13 mouse cellular contexts compared by ENCODE assay signal in genomic region chr5:34014652-34015051, GRCm38 (mm10). TPM values are rescaled to one million over a fixed set of nuclear protein-coding genes. Genes with fewer than 3 reads are reported as not detected.
A peak's percentile ranks its signal among the peaks of the same experiment; 100 is the strongest.
DNase-seq lines count a peak whose midpoint lies in the region; ATAC-seq and TF ChIP-seq lines count a peak whose summit lies in the region.
"Had no signal": no experiment of that assay in that cellular context is flagged by ENCODE, and none has a peak within 500 bp of the region (broad histone marks: within the 10 kb centered on the region; RNA-seq: fewer than 3 reads in every experiment).

No protein-coding gene starts in this region.

- no peak overlapping the region for H3K4me3 ChIP-seq in hindbrain, postnatal 0 days (ENCODE audit: low read length)
- H3K4me3 ChIP-seq in hindbrain, embryonic 13.5 days = no peak overlapping the region
- no peak overlapping the region for H3K4me3 ChIP-seq in midbrain, postnatal 0 days (ENCODE audit: low read depth, low read length)
- no peak overlapping the region for H3K4me3 ChIP-seq in midbrain, embryonic 10.5 days
- no peak overlapping the region for H3K4me3 ChIP-seq in MEL (ENCODE audit: control insufficient read depth in 1 of 2, insufficient read depth in 1 of 2, low read depth in 2 of 2, low read length in 2 of 2)
- no peak overlapping the region for H3K4me3 ChIP-seq in stomach, postnatal 0 days (ENCODE audit: low read depth, low read length)
- no peak overlapping the region for H3K4me3 ChIP-seq in kidney, embryonic 16.5 days (ENCODE audit: low read length)
- H3K4me3 ChIP-seq: forebrain, embryonic 13.5 days; limb, embryonic 13.5 days; midbrain, embryonic 15.5 days had no signal

- DNase-seq in hindbrain, postnatal 0 days (ENCODE audit: low spot score) = no peak
- no peak for DNase-seq in midbrain, postnatal 0 days (ENCODE audit: low spot score)
- DNase-seq in midbrain, embryonic 10.5 days (ENCODE audit: low spot score) = no peak
- peak; percentile 23 for DNase-seq in MEL (ENCODE audit: low read depth, low spot score)
- DNase-seq in stomach, postnatal 0 days (ENCODE audit: low spot score) = no peak
- DNase-seq: cerebellum, adult 9-10 months; gastrocnemius, postnatal 36 days; kidney, postnatal 25 days had no signal

- TF ChIP-seq RAD21 in MEL (IDR thresholded peaks at IDR 0.05; ENCODE audit: low read depth, low read length) = peak; percentile 36

- H3K36me3 ChIP-seq in hindbrain, postnatal 0 days (ENCODE audit: insufficient read depth, low read length) = no peaks in the 10 kb centered on the region
- no peaks in the 10 kb centered on the region for H3K36me3 ChIP-seq in hindbrain, embryonic 13.5 days
- no peaks in the 10 kb centered on the region for H3K36me3 ChIP-seq in midbrain, postnatal 0 days (ENCODE audit: insufficient read depth, low read length)
- H3K36me3 ChIP-seq in midbrain, embryonic 10.5 days = no peaks in the 10 kb centered on the region
- H3K36me3 ChIP-seq in MEL (ENCODE audit: control insufficient read depth in 1 of 2, insufficient read depth in 2 of 2, low read length in 2 of 2) = no peaks in the 10 kb centered on the region
- H3K36me3 ChIP-seq in stomach, postnatal 0 days (ENCODE audit: control insufficient read depth, insufficient read depth, low read length) = no peaks in the 10 kb centered on the region
- no peaks in the 10 kb centered on the region for H3K36me3 ChIP-seq in kidney, embryonic 16.5 days (ENCODE audit: insufficient read depth, low read length)
- H3K36me3 ChIP-seq: limb, embryonic 13.5 days; midbrain, embryonic 15.5 days had no signal

- H3K4me2 ChIP-seq in hindbrain, postnatal 0 days (ENCODE audit: low read depth, low read length) = no peak overlapping the region
- H3K4me2 ChIP-seq in hindbrain, embryonic 13.5 days = no peak overlapping the region
- no peak overlapping the region for H3K4me2 ChIP-seq in midbrain, postnatal 0 days (ENCODE audit: low read depth, low read length, poor library complexity, severe bottlenecking)
- no peak overlapping the region for H3K4me2 ChIP-seq in stomach, postnatal 0 days (replicated peaks; ENCODE audit: low read depth)
- H3K4me2 ChIP-seq in kidney, embryonic 16.5 days (replicated peaks; ENCODE audit: low read depth, low read length) = no peak overlapping the region
- H3K4me2 ChIP-seq: forebrain, embryonic 13.5 days; limb, embryonic 13.5 days; midbrain, embryonic 15.5 days had no signal

- H3K27ac ChIP-seq in hindbrain, postnatal 0 days = no peak overlapping the region
- no peak overlapping the region for H3K27ac ChIP-seq in hindbrain, embryonic 13.5 days
- H3K27ac ChIP-seq in midbrain, postnatal 0 days (ENCODE audit: low read depth, low read length) = no peak overlapping the region
- no peak overlapping the region for H3K27ac ChIP-seq in midbrain, embryonic 10.5 days (replicated peaks)
- no peak overlapping the region for H3K27ac ChIP-seq in MEL (ENCODE audit: control insufficient read depth, low read depth, low read length)
- H3K27ac ChIP-seq in stomach, postnatal 0 days (replicated peaks) = no peak overlapping the region
- H3K27ac ChIP-seq in kidney, embryonic 16.5 days (ENCODE audit: low read length) = no peak overlapping the region
- H3K27ac ChIP-seq: forebrain, embryonic 13.5 days; limb, embryonic 13.5 days; midbrain, embryonic 15.5 days had no signal

- peak; percentile 62 for TF ChIP-seq CTCF in hindbrain, postnatal 0 days (IDR thresholded peaks at IDR 0.05; ENCODE audit: low read depth)
- peak; percentile 34; the same call in 1 of the 2 replicates for TF ChIP-seq CTCF in midbrain, postnatal 0 days (IDR thresholded peaks at IDR 0.05)
- peak in 2 of 3 experiments; percentile 42 to 60; a peak in 4 of 6 replicates for TF ChIP-seq CTCF in MEL (IDR thresholded peaks at IDR 0.05 in 2 of 3, conservative IDR thresholded peaks at IDR 0.05 in 1 of 3; ENCODE audit: control insufficient read depth in 1 of 3, insufficient read depth in 1 of 3, low read depth in 2 of 3, low read length in 3 of 3, poor library complexity in 1 of 3, severe bottlenecking in 1 of 3)
- peak; percentile 45 for TF ChIP-seq CTCF in stomach, postnatal 0 days (IDR thresholded peaks at IDR 0.05; ENCODE audit: low read depth)

- no peak for ATAC-seq in hindbrain, postnatal 0 days
- ATAC-seq in hindbrain, embryonic 13.5 days (ENCODE audit: low FRiP score) = no peak
- no peak for ATAC-seq in midbrain, postnatal 0 days (ENCODE audit: low FRiP score)
- no peak for ATAC-seq in stomach, postnatal 0 days (ENCODE audit: low FRiP score, low TSS enrichment)
- no peak for ATAC-seq in kidney, embryonic 16.5 days (ENCODE audit: low FRiP score, low TSS enrichment)
- ATAC-seq: forebrain, embryonic 13.5 days; midbrain, embryonic 15.5 days had no signal

- no peak overlapping the region for H3K9ac ChIP-seq in hindbrain, postnatal 0 days (replicated peaks; ENCODE audit: low read length)
- H3K9ac ChIP-seq in hindbrain, embryonic 13.5 days = no peak overlapping the region
- H3K9ac ChIP-seq in midbrain, postnatal 0 days (replicated peaks; ENCODE audit: low read length, poor library complexity, severe bottlenecking) = no peak overlapping the region
- H3K9ac ChIP-seq in MEL (ENCODE audit: control insufficient read depth, low read depth, low read length, poor library complexity, severe bottlenecking) = no peak overlapping the region
- no peak overlapping the region for H3K9ac ChIP-seq in stomach, postnatal 0 days (ENCODE audit: low read length)
- H3K9ac ChIP-seq in kidney, embryonic 16.5 days (replicated peaks; ENCODE audit: low read length) = no peak overlapping the region
- H3K9ac ChIP-seq: forebrain, embryonic 13.5 days; limb, embryonic 13.5 days; midbrain, embryonic 15.5 days had no signal

- no peaks in the 10 kb centered on the region for H3K4me1 ChIP-seq in hindbrain, postnatal 0 days (ENCODE audit: insufficient read depth, low read length)
- H3K4me1 ChIP-seq in hindbrain, embryonic 13.5 days (replicated peaks) = no peaks in the 10 kb centered on the region
- H3K4me1 ChIP-seq in midbrain, postnatal 0 days (ENCODE audit: insufficient read depth, low read length) = no peaks in the 10 kb centered on the region
- H3K4me1 ChIP-seq in midbrain, embryonic 10.5 days = no peaks in the 10 kb centered on the region
- H3K4me1 ChIP-seq in MEL (ENCODE audit: control insufficient read depth in 1 of 2, insufficient read depth in 2 of 2, low read length in 2 of 2) = no peaks in the 10 kb centered on the region
- H3K4me1 ChIP-seq in stomach, postnatal 0 days (replicated peaks; ENCODE audit: control insufficient read depth, insufficient read depth) = no peaks in the 10 kb centered on the region
- no peaks in the 10 kb centered on the region for H3K4me1 ChIP-seq in kidney, embryonic 16.5 days (ENCODE audit: insufficient read depth, low read length)
- H3K4me1 ChIP-seq: forebrain, embryonic 13.5 days; limb, embryonic 13.5 days; midbrain, embryonic 15.5 days had no signal

- no peaks in the 10 kb centered on the region for H3K79me2 ChIP-seq in MEL (ENCODE audit: control insufficient read depth, insufficient read depth, low read length, poor library complexity)

- TF ChIP-seq EP300 in MEL (IDR thresholded peaks at IDR 0.05; ENCODE audit: low read depth in 1 of 2, low read length in 2 of 2) = no peak
- TF ChIP-seq EP300 in stomach, postnatal 0 days (optimal IDR thresholded peaks at IDR 0.05) = no peak

- no peak for TF ChIP-seq POLR2A in MEL (IDR thresholded peaks at IDR 0.05; ENCODE audit: control insufficient read depth in 1 of 2, insufficient read depth in 1 of 2, low read depth in 1 of 2, low read length in 2 of 2, poor library complexity in 1 of 2)

- no peaks in the 10 kb centered on the region for H3K27me3 ChIP-seq in hindbrain, postnatal 0 days (ENCODE audit: insufficient read depth, low read length)
- H3K27me3 ChIP-seq in hindbrain, embryonic 13.5 days = no peaks in the 10 kb centered on the region
- H3K27me3 ChIP-seq in midbrain, postnatal 0 days (ENCODE audit: insufficient read depth, low read length) = no peaks in the 10 kb centered on the region
- no peaks in the 10 kb centered on the region for H3K27me3 ChIP-seq in midbrain, embryonic 10.5 days (ENCODE audit: low read depth, poor library complexity, severe bottlenecking)
- 0 out of 4 replicates have a peak, but pooled peaks cover 0 to 3% of the 10 kb centered on the region in 2 experiments for H3K27me3 ChIP-seq in MEL (ENCODE audit: control insufficient read depth in 1 of 2, insufficient read depth in 2 of 2, low read length in 2 of 2)
- no peaks in the 10 kb centered on the region; the same call in 1 of the 2 replicates for H3K27me3 ChIP-seq in stomach, postnatal 0 days (ENCODE audit: control insufficient read depth, insufficient read depth, low read length)
- no peaks in the 10 kb centered on the region for H3K27me3 ChIP-seq in kidney, embryonic 16.5 days (ENCODE audit: insufficient read depth, low read length)
- H3K27me3 ChIP-seq: forebrain, embryonic 13.5 days; midbrain, embryonic 15.5 days had no signal

- WGBS in hindbrain, postnatal 0 days = 83% methylated on average over 1 of the region's 1 CpGs
- WGBS in hindbrain, embryonic 13.5 days = 71% methylated on average over 1 of the region's 1 CpGs
- 80% methylated on average over 1 of the region's 1 CpGs for WGBS in midbrain, postnatal 0 days
- WGBS in midbrain, embryonic 10.5 days = 78% methylated on average over 1 of the region's 1 CpGs
- WGBS in stomach, postnatal 0 days = 72% methylated on average over 1 of the region's 1 CpGs
- 71% methylated on average over 1 of the region's 1 CpGs for WGBS in kidney, embryonic 16.5 days

- no peaks in the 10 kb centered on the region for H3K9me3 ChIP-seq in hindbrain, postnatal 0 days (ENCODE audit: low read length)
- H3K9me3 ChIP-seq in hindbrain, embryonic 13.5 days = no peaks in the 10 kb centered on the region
- no peaks in the 10 kb centered on the region for H3K9me3 ChIP-seq in midbrain, postnatal 0 days (ENCODE audit: low read length)
- H3K9me3 ChIP-seq in midbrain, embryonic 10.5 days (replicated peaks) = no peaks in the 10 kb centered on the region
- H3K9me3 ChIP-seq in MEL (replicated peaks; ENCODE audit: insufficient read depth, low read length) = no peaks in the 10 kb centered on the region
- H3K9me3 ChIP-seq in stomach, postnatal 0 days (ENCODE audit: control insufficient read depth, low read length) = no peaks in the 10 kb centered on the region
- H3K9me3 ChIP-seq in kidney, embryonic 16.5 days (ENCODE audit: low read length) = no peaks in the 10 kb centered on the region
- H3K9me3 ChIP-seq: forebrain, embryonic 13.5 days; limb, embryonic 13.5 days; midbrain, embryonic 15.5 days had no signal

RNA-seq across cellular contexts. Expression of gene Nat8l, which starts 18.9 kb away (rescaled TPM):
- total RNA-seq in hindbrain, postnatal 0 days (2014; rRNA removed) = 50.3 and 50.9 TPM in 2 replicates
- polyA plus RNA-seq in hindbrain, postnatal 0 days (2015; fragmentation: Nextera tagmentation; extraction: Ambion mirVana) = 6.0 and 6.4 TPM in 2 replicates
- 3.9 and 4.2 TPM in 2 replicates for polyA plus RNA-seq in hindbrain, embryonic 13.5 days (2015; fragmentation: Nextera tagmentation; extraction: Ambion mirVana)
- total RNA-seq in midbrain, postnatal 0 days (2014; rRNA removed) = 42.9 and 46.6 TPM in 2 replicates
- polyA plus RNA-seq in midbrain, postnatal 0 days (2015; fragmentation: Nextera tagmentation; extraction: Ambion mirVana) = 5.3 and 6.1 TPM in 2 replicates
- 1.5 and 2.2 TPM in 2 replicates for polyA plus RNA-seq in midbrain, embryonic 10.5 days (2016; fragmentation: Nextera tagmentation; extraction: Ambion mirVana)
- total RNA-seq in MEL (2012; rRNA removed) = 0.03 TPM in 1 of 2 replicates, not detected in the other
- not detected for polyA plus RNA-seq in MEL (2012; ENCODE audit: insufficient read depth in 1 of 2, insufficient read length in 2 of 2, low read depth in 1 of 2, low replicate concordance in 2 of 2, missing spikeins in 1 of 2)
- 0.13 and 0.15 TPM in 2 replicates for polyA plus RNA-seq in stomach, postnatal 0 days (2015; fragmentation: Nextera tagmentation; extraction: Ambion mirVana)
- 0.35 and 0.42 TPM in 2 replicates for polyA plus RNA-seq in kidney, embryonic 16.5 days (2015; fragmentation: Nextera tagmentation; extraction: Ambion mirVana)

RNA-seq across cellular contexts. Expression of gene Gm1673, which starts 31.4 kb away (rescaled TPM):
- total RNA-seq in hindbrain, postnatal 0 days (2014; rRNA removed) = 626 and 692 TPM in 2 replicates
- 695 and 703 TPM in 2 replicates for polyA plus RNA-seq in hindbrain, postnatal 0 days (2015; fragmentation: Nextera tagmentation; extraction: Ambion mirVana)
- polyA plus RNA-seq in hindbrain, embryonic 13.5 days (2015; fragmentation: Nextera tagmentation; extraction: Ambion mirVana) = 589 and 607 TPM in 2 replicates
- 635 and 874 TPM in 2 replicates for total RNA-seq in midbrain, postnatal 0 days (2014; rRNA removed)
- 837 and 845 TPM in 2 replicates for polyA plus RNA-seq in midbrain, postnatal 0 days (2015; fragmentation: Nextera tagmentation; extraction: Ambion mirVana)
- 288 and 309 TPM in 2 replicates for polyA plus RNA-seq in midbrain, embryonic 10.5 days (2016; fragmentation: Nextera tagmentation; extraction: Ambion mirVana)
- not detected in 2 replicates for total RNA-seq in MEL (2012; rRNA removed)
- polyA plus RNA-seq in MEL (2012; ENCODE audit: insufficient read depth in 1 of 2, insufficient read length in 2 of 2, low read depth in 1 of 2, low replicate concordance in 2 of 2, missing spikeins in 1 of 2) = not detected
- polyA plus RNA-seq in stomach, postnatal 0 days (2015; fragmentation: Nextera tagmentation; extraction: Ambion mirVana) = 27.7 and 28.5 TPM in 2 replicates
- 91.1 and 91.5 TPM in 2 replicates for polyA plus RNA-seq in kidney, embryonic 16.5 days (2015; fragmentation: Nextera tagmentation; extraction: Ambion mirVana)
- total RNA-seq: gastrocnemius, postnatal 36 days had no signal

Comparison
In these comparisons a context has a peak if more than half of its experiments do, and no peak if none do; other contexts are left out.
1. RNA of gene Gm1673, which starts 31.4 kb away (polyA plus RNA-seq): 837 to 845 TPM in midbrain, postnatal 0 days, 695 to 703 TPM in hindbrain, postnatal 0 days, 589 to 607 TPM in hindbrain, embryonic 13.5 days, 288 to 309 TPM in midbrain, embryonic 10.5 days, 91.1 to 91.5 TPM in kidney, embryonic 16.5 days and 27.7 to 28.5 TPM in stomach, postnatal 0 days; not detected in MEL; every median in the first group is over 10 times any median in the second.
2. Peak in every context shown above with its lines, with median percentiles within 50 percentile points of each other: CTCF ChIP-seq.